Mouse (Mus musculus) brain, embryonic 14.5 days (tissue): ENCODE measurements around the gene Iqcb1.

ENCODE experiments used
- CTCF ChIP-seq: fragments of 200-500 bp; IDR thresholded peaks from 2 replicates; pipeline ENCODE4 v1.5.1; 2012; ENCODE audit warnings: inconsistent platforms, mild to moderate bottlenecking, moderate library complexity, borderline replicate concordance; ENCODE audit not compliant: insufficient read depth, insufficient read length; ENCODE audit errors: extremely low read depth
- POLR2A ChIP-seq: fragments of 200-500 bp; IDR thresholded peaks from 2 replicates; pipeline ENCODE4 v1.6.1; 2012; ENCODE audit warnings: mild to moderate bottlenecking, inconsistent platforms, borderline replicate concordance; ENCODE audit not compliant: poor library complexity, insufficient read depth, insufficient read length, severe bottlenecking; ENCODE audit errors: extremely low read depth

DNA sequence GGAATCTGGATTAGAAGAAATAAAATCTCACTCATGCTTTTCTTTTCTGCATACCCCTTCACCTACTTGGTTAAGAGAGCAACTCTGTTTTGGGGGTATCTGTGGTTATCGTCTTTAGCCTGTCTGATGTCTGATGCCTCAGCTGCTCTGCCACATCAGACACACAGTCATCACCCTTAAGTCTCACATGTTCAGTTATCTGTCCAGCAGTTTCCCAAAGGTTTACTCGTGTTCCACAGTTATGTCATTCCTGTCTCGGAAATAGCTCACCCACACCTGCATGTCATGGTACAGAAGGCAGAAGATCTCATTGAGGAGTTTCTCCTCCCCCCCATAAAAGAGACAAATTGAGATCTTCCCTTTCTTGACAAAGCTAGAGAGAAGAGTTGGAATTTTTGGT is 7.4 kb upstream of the Iqcb1 start:
- TF ChIP-seq CTCF (no peak), POLR2A (no peak)
